Mouse (Mus musculus): ENCODE measurements around the gene Pawr. TPM values are rescaled to one million over a fixed set of nuclear protein-coding genes. Genes with fewer than 3 reads are reported as not detected.

Pawr gene
- total and polyA plus RNA-seq, 2 experiments from 2014 or later = 2.3 to 5.1 TPM

DNA sequence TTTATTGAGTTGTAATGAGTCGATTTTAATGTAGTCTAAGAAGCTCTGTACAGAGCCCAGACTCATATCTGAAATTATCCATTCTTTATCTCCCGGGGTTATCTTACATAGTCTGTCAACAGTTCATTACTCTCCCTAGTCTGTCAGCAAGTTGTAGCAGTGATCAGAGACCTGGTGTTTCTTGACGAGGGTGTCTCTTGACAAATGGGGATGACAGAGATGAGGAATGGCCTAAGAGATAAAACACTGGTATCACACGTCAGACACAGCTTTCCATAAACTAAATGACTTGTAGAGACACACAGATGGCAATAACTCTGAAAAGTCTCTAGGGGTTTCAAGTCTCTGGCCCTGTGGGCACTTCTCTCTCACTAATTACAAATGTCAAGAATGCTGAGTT, 62.4 kb downstream of the Pawr start:
- Histone ChIP-seq H3K36me3 (ENCODE audit: insufficient read depth, low read length) (no peaks in the 10 kb centered on the region), H3K27me3 (ENCODE audit: insufficient read depth, low read length) (no peaks in the 10 kb centered on the region), H3K4me3 (ENCODE audit: low read depth, low read length) (no peak overlapping the region), H3K9me3 (ENCODE audit: low read length) (no peaks in the 10 kb centered on the region), H3K9ac (replicated peaks; ENCODE audit: low read length, poor library complexity, severe bottlenecking) (no peak overlapping the region), H3K27ac (ENCODE audit: low read depth, low read length) (no peak overlapping the region), H3K4me1 (ENCODE audit: insufficient read depth, low read length) (no peaks in the 10 kb centered on the region), H3K4me2 (ENCODE audit: low read depth, low read length, poor library complexity, severe bottlenecking) (no peak overlapping the region)
- 69% methylated on average over 4 of the region's 4 CpGs for WGBS
- TF ChIP-seq CTCF (IDR thresholded peaks at IDR 0.05) = no peak
- no peak for DNase-seq (ENCODE audit: low spot score)
- ATAC-seq (ENCODE audit: low FRiP score) = no peak

DNA sequence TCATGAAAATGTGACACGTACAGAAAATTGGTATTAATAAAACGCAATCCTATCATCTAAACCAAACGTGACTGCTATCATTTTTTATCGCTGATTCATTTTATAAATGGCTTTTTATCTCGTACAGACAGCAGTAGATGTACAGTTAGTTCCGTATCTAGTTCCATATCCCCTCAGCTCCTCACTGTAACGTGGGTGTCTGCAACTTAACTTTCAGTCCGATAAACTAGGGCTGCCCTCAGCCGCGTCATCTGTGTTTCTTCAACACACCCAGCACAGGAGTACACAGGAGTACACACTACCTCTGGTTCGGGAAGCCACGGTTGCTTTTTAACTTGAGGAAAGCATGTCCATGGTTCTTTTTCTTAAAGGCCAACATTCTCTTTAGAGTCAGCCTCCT, 63.3 kb downstream of the Pawr start:
- no peak for TF ChIP-seq CTCF (IDR thresholded peaks at IDR 0.05)
- H3K4me3 ChIP-seq (ENCODE audit: low read depth, low read length) = no peak overlapping the region
- no peaks in the 10 kb centered on the region for H3K4me1 ChIP-seq (ENCODE audit: insufficient read depth, low read length)
- H3K36me3 ChIP-seq (ENCODE audit: insufficient read depth, low read length) = no peaks in the 10 kb centered on the region
- no peak overlapping the region for H3K4me2 ChIP-seq (ENCODE audit: low read depth, low read length, poor library complexity, severe bottlenecking)
- no peak overlapping the region for H3K27ac ChIP-seq (ENCODE audit: low read depth, low read length)
- H3K9me3 ChIP-seq (ENCODE audit: low read length) = no peaks in the 10 kb centered on the region
- DNase-seq (ENCODE audit: low spot score) (no peak), ATAC-seq (ENCODE audit: low FRiP score) (no peak)
- WGBS = 94% methylated on average over 12 of the region's 12 CpGs
- H3K9ac ChIP-seq (replicated peaks; ENCODE audit: low read length, poor library complexity, severe bottlenecking) = no peak overlapping the region
- H3K27me3 ChIP-seq (ENCODE audit: insufficient read depth, low read length) = no peaks in the 10 kb centered on the region

DNA sequence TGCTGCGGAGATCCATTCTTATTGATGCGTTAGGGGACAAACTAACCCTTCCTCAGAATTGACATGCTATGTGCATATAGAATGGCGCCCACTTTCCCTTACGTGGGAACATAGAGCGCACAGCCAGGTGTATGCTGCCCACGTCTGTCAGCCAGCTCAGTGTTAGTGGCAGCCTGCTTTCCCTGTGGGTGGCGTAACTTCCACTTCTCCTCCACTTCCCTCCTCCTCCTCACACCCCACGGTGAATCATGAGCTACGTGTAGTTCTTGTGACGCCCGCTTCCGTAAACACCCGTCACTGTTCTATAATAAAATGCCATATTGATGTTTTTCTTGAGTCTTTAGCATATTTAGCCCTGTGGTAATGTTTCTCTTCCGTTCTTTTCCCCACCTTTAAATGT, 63.7 kb downstream of the Pawr start:
- no peak for TF ChIP-seq CTCF (IDR thresholded peaks at IDR 0.05)
- WGBS = 95% methylated on average over 14 of the region's 14 CpGs
- H3K4me1 ChIP-seq (ENCODE audit: insufficient read depth, low read length) = no peaks in the 10 kb centered on the region
- no peak overlapping the region for H3K4me3 ChIP-seq (ENCODE audit: low read depth, low read length)
- H3K36me3 ChIP-seq (ENCODE audit: insufficient read depth, low read length) = no peaks in the 10 kb centered on the region
- no peak overlapping the region for H3K4me2 ChIP-seq (ENCODE audit: low read depth, low read length, poor library complexity, severe bottlenecking)
- H3K9me3 ChIP-seq (ENCODE audit: low read length) = no peaks in the 10 kb centered on the region
- no peak overlapping the region for H3K27ac ChIP-seq (ENCODE audit: low read depth, low read length)
- no peaks in the 10 kb centered on the region for H3K27me3 ChIP-seq (ENCODE audit: insufficient read depth, low read length)
- DNase-seq (ENCODE audit: low spot score) = no peak
- no peak overlapping the region for H3K9ac ChIP-seq (replicated peaks; ENCODE audit: low read length, poor library complexity, severe bottlenecking)
- no peak for ATAC-seq (ENCODE audit: low FRiP score)

DNA sequence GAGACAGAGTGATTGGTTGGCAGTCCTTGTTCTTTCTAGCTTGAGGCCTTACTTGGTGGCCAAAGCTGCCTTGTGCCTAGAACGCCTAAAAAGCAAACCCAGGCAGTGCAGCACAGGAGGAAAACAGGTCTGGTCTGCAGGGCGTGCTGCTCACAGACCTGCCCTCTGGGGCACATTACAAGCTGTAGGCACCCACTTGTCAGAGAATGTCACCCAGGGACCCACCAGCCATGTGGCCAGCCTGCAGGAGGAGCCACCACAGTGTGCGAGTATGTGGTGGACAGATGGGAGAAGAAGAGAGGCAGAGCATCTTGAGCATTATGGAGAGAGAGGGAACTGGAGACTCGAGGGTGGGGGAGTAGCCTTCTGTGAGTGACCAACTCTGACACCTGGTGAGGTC, 70.8 kb downstream of the Pawr start:
- WGBS = 94% methylated on average over 4 of the region's 4 CpGs
- Histone ChIP-seq H3K4me1 (ENCODE audit: insufficient read depth, low read length) (no peaks in the 10 kb centered on the region), H3K9me3 (ENCODE audit: low read length) (no peaks in the 10 kb centered on the region), H3K9ac (replicated peaks; ENCODE audit: low read length, poor library complexity, severe bottlenecking) (no peak overlapping the region), H3K27me3 (ENCODE audit: insufficient read depth, low read length) (no peaks in the 10 kb centered on the region), H3K4me2 (ENCODE audit: low read depth, low read length, poor library complexity, severe bottlenecking) (no peak overlapping the region), H3K27ac (ENCODE audit: low read depth, low read length) (no peak overlapping the region), H3K4me3 (ENCODE audit: low read depth, low read length) (no peak overlapping the region), H3K36me3 (ENCODE audit: insufficient read depth, low read length) (no peaks in the 10 kb centered on the region)
- TF ChIP-seq CTCF (IDR thresholded peaks at IDR 0.05) = no peak
- ATAC-seq (ENCODE audit: low FRiP score) (no peak), DNase-seq (ENCODE audit: low spot score) (no peak)

DNA sequence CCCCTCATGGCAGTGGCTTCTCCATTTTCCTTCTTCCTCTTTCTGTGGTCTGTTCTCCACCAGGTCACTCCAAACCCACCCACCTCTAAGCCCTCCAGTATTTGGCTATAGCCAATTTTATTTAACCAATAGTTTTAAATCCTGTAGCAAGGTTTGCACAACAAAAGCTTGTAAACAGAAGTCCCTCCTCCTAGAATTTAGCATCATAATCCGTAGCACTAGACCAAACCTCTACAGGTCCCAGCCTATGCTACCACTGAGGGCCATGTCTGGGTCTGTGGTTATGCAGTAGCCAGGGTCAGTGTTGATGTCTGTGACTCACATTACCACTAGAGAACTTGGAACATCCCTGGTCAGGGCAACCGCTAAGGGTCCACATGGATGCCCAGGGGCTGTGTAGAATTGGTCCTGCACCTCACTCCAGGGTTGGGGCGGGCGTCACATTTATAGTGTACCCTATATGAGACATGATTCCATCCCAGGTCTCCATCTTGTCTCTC, 71.5 kb downstream of the Pawr start:
- DNase-seq (ENCODE audit: low spot score) = no peak
- Histone ChIP-seq H3K4me2 (ENCODE audit: low read depth, low read length, poor library complexity, severe bottlenecking) (no peak overlapping the region), H3K9ac (replicated peaks; ENCODE audit: low read length, poor library complexity, severe bottlenecking) (no peak overlapping the region), H3K27me3 (ENCODE audit: insufficient read depth, low read length) (no peaks in the 10 kb centered on the region), H3K36me3 (ENCODE audit: insufficient read depth, low read length) (no peaks in the 10 kb centered on the region), H3K9me3 (ENCODE audit: low read length) (no peaks in the 10 kb centered on the region), H3K4me3 (ENCODE audit: low read depth, low read length) (no peak overlapping the region), H3K4me1 (ENCODE audit: insufficient read depth, low read length) (no peaks in the 10 kb centered on the region), H3K27ac (ENCODE audit: low read depth, low read length) (no peak overlapping the region)
- no peak for ATAC-seq (ENCODE audit: low FRiP score)
- 96% methylated on average over 4 of the region's 4 CpGs for WGBS
- TF ChIP-seq CTCF (IDR thresholded peaks at IDR 0.05) = no peak

DNA sequence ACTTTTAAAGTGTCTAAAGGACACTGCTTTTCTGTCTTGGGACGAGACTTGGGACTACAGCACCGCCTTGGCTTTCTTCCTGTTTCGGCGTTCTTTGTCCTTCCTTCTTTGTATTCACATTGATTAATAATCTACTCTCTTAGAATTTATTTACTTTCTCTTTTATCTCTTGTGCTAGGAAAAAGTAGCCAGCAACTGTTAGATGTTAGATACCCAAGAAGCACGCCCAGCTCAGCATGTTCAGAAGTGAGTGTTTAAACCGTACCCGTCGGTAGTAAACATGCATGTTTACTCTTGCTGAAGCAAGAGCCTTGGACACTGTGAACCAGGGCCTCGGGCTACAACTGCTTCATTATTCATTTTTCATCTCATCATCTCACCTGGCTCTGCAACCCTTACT, 72.2 kb downstream of the Pawr start:
- no peaks in the 10 kb centered on the region for H3K27me3 ChIP-seq (ENCODE audit: insufficient read depth, low read length)
- H3K9ac ChIP-seq (replicated peaks; ENCODE audit: low read length, poor library complexity, severe bottlenecking) = no peak overlapping the region
- no peaks in the 10 kb centered on the region for H3K36me3 ChIP-seq (ENCODE audit: insufficient read depth, low read length)
- no peaks in the 10 kb centered on the region for H3K9me3 ChIP-seq (ENCODE audit: low read length)
- H3K4me2 ChIP-seq (ENCODE audit: low read depth, low read length, poor library complexity, severe bottlenecking) = no peak overlapping the region
- DNase-seq (ENCODE audit: low spot score) (no peak), ATAC-seq (ENCODE audit: low FRiP score) (no peak)
- WGBS = 87% methylated on average over 9 of the region's 9 CpGs
- H3K4me1 ChIP-seq (ENCODE audit: insufficient read depth, low read length) = no peaks in the 10 kb centered on the region
- no peak overlapping the region for H3K4me3 ChIP-seq (ENCODE audit: low read depth, low read length)
- no peak for TF ChIP-seq CTCF (IDR thresholded peaks at IDR 0.05)
- no peak overlapping the region for H3K27ac ChIP-seq (ENCODE audit: low read depth, low read length)

Data from midbrain, postnatal 0 days (tissue).